8 mouse cellular contexts compared by ENCODE assay signal in the genomic region with DNA sequence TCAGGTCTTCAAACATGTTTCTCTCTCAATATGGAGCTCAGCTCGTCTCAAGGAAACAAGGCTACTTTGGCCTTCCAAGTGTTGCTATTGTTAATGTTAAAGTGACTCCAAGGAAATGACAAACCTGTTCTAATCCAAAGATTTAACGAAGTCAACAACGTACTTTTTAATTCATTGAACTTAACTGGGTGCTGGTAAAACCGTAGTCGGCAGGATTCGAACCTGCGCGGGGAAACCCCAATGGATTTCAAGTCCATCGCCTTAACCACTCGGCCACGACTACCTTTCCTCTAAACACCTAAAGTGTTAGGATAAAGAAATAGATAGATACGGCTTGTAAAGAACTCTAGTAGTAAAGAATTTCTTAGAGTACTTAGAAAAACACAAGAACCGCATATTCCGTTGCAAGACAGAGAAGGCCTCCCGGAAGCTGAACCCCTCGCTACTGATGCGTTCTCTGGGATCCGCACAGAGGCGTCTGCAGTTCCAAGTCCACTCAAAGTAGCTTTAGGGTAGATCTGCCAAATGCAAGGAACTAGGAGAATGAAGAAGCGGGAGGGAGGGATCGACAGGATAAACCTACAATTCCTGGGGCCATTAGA. TPM values are rescaled to one million over a fixed set of nuclear protein-coding genes. Genes with fewer than 3 reads are reported as not detected.
DNase-seq lines count a peak whose midpoint lies in the region; ATAC-seq lines count a peak whose summit lies in the region.

No protein-coding gene starts in this region.

- peaks cover 9% of the 10 kb centered on the region for H3K27me3 ChIP-seq in forebrain, embryonic 12.5 days
- peaks cover 9% of the 10 kb centered on the region for H3K27me3 ChIP-seq in forebrain, embryonic 15.5 days
- no peaks in the 10 kb centered on the region for H3K27me3 ChIP-seq in limb, embryonic 11.5 days (ENCODE audit: control insufficient read depth, insufficient read depth, low read length)
- no peaks in the 10 kb centered on the region for H3K27me3 ChIP-seq in stomach, embryonic 16.5 days (ENCODE audit: control insufficient read depth, insufficient read depth, low read length)

- no peak overlapping the region for H3K4me3 ChIP-seq in forebrain, embryonic 12.5 days (replicated peaks)
- H3K4me3 ChIP-seq in forebrain, embryonic 15.5 days: no peak overlapping the region
- peak overlapping the region; percentile 15; the same call in 1 of the 2 replicates for H3K4me3 ChIP-seq in limb, embryonic 11.5 days (ENCODE audit: low read depth, low read length)
- peak overlapping the region; percentile 9 for H3K4me3 ChIP-seq in stomach, embryonic 16.5 days (replicated peaks; ENCODE audit: low read length)

- no peak for ATAC-seq in forebrain, embryonic 12.5 days (ENCODE audit: low FRiP score)
- ATAC-seq in forebrain, embryonic 15.5 days (replicated peaks): no peak
- no peak for ATAC-seq in limb, embryonic 11.5 days (ENCODE audit: insufficient number of reproducible peaks, low FRiP score, low TSS enrichment, low read depth)
- no peak; the same call in 1 of the 2 replicates for ATAC-seq in stomach, embryonic 16.5 days (ENCODE audit: insufficient read depth, low FRiP score)

- no peaks in the 10 kb centered on the region for H3K9me3 ChIP-seq in forebrain, embryonic 12.5 days
- no peaks in the 10 kb centered on the region for H3K9me3 ChIP-seq in forebrain, embryonic 15.5 days
- H3K9me3 ChIP-seq in limb, embryonic 11.5 days (ENCODE audit: control insufficient read depth, low read length): no peaks in the 10 kb centered on the region
- no peaks in the 10 kb centered on the region for H3K9me3 ChIP-seq in stomach, embryonic 16.5 days (replicated peaks; ENCODE audit: control insufficient read depth, low read length)

- no peaks in the 10 kb centered on the region for H3K4me1 ChIP-seq in forebrain, embryonic 12.5 days
- no peaks in the 10 kb centered on the region for H3K4me1 ChIP-seq in forebrain, embryonic 15.5 days
- no peaks in the 10 kb centered on the region for H3K4me1 ChIP-seq in limb, embryonic 11.5 days (ENCODE audit: control insufficient read depth, insufficient read depth, low read length)
- no peaks in the 10 kb centered on the region for H3K4me1 ChIP-seq in stomach, embryonic 16.5 days (ENCODE audit: control insufficient read depth, insufficient read depth, low read length)

- no peak overlapping the region for H3K9ac ChIP-seq in forebrain, embryonic 12.5 days
- H3K9ac ChIP-seq in forebrain, embryonic 15.5 days (replicated peaks): no peak overlapping the region
- no peak overlapping the region for H3K9ac ChIP-seq in limb, embryonic 11.5 days (ENCODE audit: low read length)
- no peak overlapping the region for H3K9ac ChIP-seq in stomach, embryonic 16.5 days (ENCODE audit: low read length)

- peak overlapping the region; percentile 30 for H3K4me2 ChIP-seq in forebrain, embryonic 12.5 days
- H3K4me2 ChIP-seq in forebrain, embryonic 15.5 days (replicated peaks): no peak overlapping the region
- H3K4me2 ChIP-seq in limb, embryonic 11.5 days (ENCODE audit: low read depth, severe bottlenecking): peak overlapping the region; percentile 30; the same call in 1 of the 2 replicates
- H3K4me2 ChIP-seq in stomach, embryonic 16.5 days (ENCODE audit: low read depth, low read length): peak overlapping the region; percentile 31

- WGBS in forebrain, embryonic 12.5 days: 2% methylated on average over 21 of the region's 21 CpGs
- 5% methylated on average over 21 of the region's 21 CpGs for WGBS in forebrain, embryonic 15.5 days
- 2% methylated on average over 21 of the region's 21 CpGs for WGBS in limb, embryonic 11.5 days
- 18% methylated on average over 21 of the region's 21 CpGs for whole genome bisulfite sequencing in stomach, embryonic 16.5 days

- no peak overlapping the region for H3K27ac ChIP-seq in forebrain, embryonic 12.5 days
- no peak overlapping the region for H3K27ac ChIP-seq in forebrain, embryonic 15.5 days (replicated peaks)
- H3K27ac ChIP-seq in limb, embryonic 11.5 days (replicated peaks; ENCODE audit: low read depth, low read length): no peak overlapping the region
- no peak overlapping the region for H3K27ac ChIP-seq in stomach, embryonic 16.5 days (ENCODE audit: low read length)

- peak; percentile 71 for DNase-seq in thymus, postnatal 0 days (ENCODE audit: low spot score)
- no peak for DNase-seq in thymus, postnatal 36 days
- peak; percentile 80 for DNase-seq in limb, embryonic 11.5 days (ENCODE audit: low spot score)
- no peak for DNase-seq in T-cell, adult 2 months (ENCODE audit: low spot score)
- DNase-seq in urinary bladder, adult 2 months (ENCODE audit: low spot score): no peak

- no peaks in the 10 kb centered on the region for H3K36me3 ChIP-seq in forebrain, embryonic 12.5 days (replicated peaks)
- no peaks in the 10 kb centered on the region for H3K36me3 ChIP-seq in forebrain, embryonic 15.5 days
- no peaks in the 10 kb centered on the region for H3K36me3 ChIP-seq in limb, embryonic 11.5 days (ENCODE audit: control insufficient read depth, insufficient read depth, low read length)
- no peaks in the 10 kb centered on the region for H3K36me3 ChIP-seq in stomach, embryonic 16.5 days (ENCODE audit: control insufficient read depth, insufficient read depth, low read length)

RNA-seq across cellular contexts. Expression of gene Zfp184, which starts 20.1 kb away (rescaled TPM):
- polyA plus RNA-seq in forebrain, embryonic 12.5 days (2016; fragmentation: Nextera tagmentation; extraction: Ambion mirVana): 24.5 and 26.7 TPM in 2 replicates
- polyA plus RNA-seq in forebrain, embryonic 15.5 days (2015; fragmentation: Nextera tagmentation; extraction: Ambion mirVana): 23.6 and 24.7 TPM in 2 replicates
- polyA plus RNA-seq in thymus, postnatal 0 days (2015; fragmentation: Nextera tagmentation; extraction: Ambion mirVana): 3.7 and 4.4 TPM in 2 replicates
- polyA plus RNA-seq in limb, embryonic 11.5 days (2014; fragmentation: Nextera tagmentation; extraction: Ambion mirVana): 26.9 and 28.8 TPM in 2 replicates
- 5.3 and 6.2 TPM in 2 replicates for polyA plus RNA-seq in stomach, embryonic 16.5 days (2015; fragmentation: Nextera tagmentation; extraction: Ambion mirVana)
- 1.7 TPM in 2 replicates for polyA plus RNA-seq in urinary bladder, adult 2 months (2012; rRNA removed)

RNA-seq across cellular contexts. Expression of gene Pom121l2, which starts 56.2 kb away (rescaled TPM):
- 0.13 TPM in 1 of 2 replicates, not detected in the other for polyA plus RNA-seq in forebrain, embryonic 12.5 days (2016; fragmentation: Nextera tagmentation; extraction: Ambion mirVana)
- not detected in 2 replicates for polyA plus RNA-seq in forebrain, embryonic 15.5 days (2015; fragmentation: Nextera tagmentation; extraction: Ambion mirVana)
- polyA plus RNA-seq in thymus, postnatal 0 days (2015; fragmentation: Nextera tagmentation; extraction: Ambion mirVana): 0.14 and 0.18 TPM in 2 replicates
- 0.31 and 0.38 TPM in 2 replicates for polyA plus RNA-seq in limb, embryonic 11.5 days (2014; fragmentation: Nextera tagmentation; extraction: Ambion mirVana)
- 0.09 TPM in 1 of 2 replicates, not detected in the other for polyA plus RNA-seq in stomach, embryonic 16.5 days (2015; fragmentation: Nextera tagmentation; extraction: Ambion mirVana)
- polyA plus RNA-seq in urinary bladder, adult 2 months (2012; rRNA removed): not detected in 2 replicates

Comparison
In these comparisons a context has a peak if more than half of its experiments do, and no peak if none do; other contexts are left out.
1. DNase-seq: peak in thymus, postnatal 0 days (single experiment) and limb, embryonic 11.5 days (single experiment); none in thymus, postnatal 36 days (0 of 2), T-cell, adult 2 months (single experiment) and urinary bladder, adult 2 months (single experiment).
2. H3K4me3 ChIP-seq: peak in limb, embryonic 11.5 days (single experiment) and stomach, embryonic 16.5 days (single experiment); none in forebrain, embryonic 12.5 days (single experiment) and forebrain, embryonic 15.5 days (single experiment).